Mouse (Mus musculus): ENCODE data around the gene Baz2a. TPM values are rescaled to one million over a fixed set of nuclear protein-coding genes. Genes with fewer than 3 reads are reported as not detected.

The Baz2a gene
- total RNA-seq, 4 experiments from 2014 or later = 11.3 to 13.9 (median 12.6) TPM

- peak; percentile 28 to 34 for DNase-seq (ENCODE audit: low spot score in 2 of 2)
Observed at GRCm38 (mm10) chr10:128175996-128176755, 84.8 kb downstream of the Baz2a start.

- no peak for DNase-seq (ENCODE audit: low spot score in 2 of 2)
Observed at GRCm38 (mm10) chr10:128177316-128177715, 85.9 kb downstream of the Baz2a start.

Small RNAs within 50 kb of the gene (microRNA-seq; reads per million reads assigned to microRNA genes)
- 14.1 reads per million, percentile 11 among the genes with 10 or more reads in this experiment for gene Mir677

Other genes starting within 250 kb of the Baz2a start
- not detected for gene Rdh19, start 241.6 kb upstream of the Baz2a start, total RNA-seq (2022)
- gene Rdh16f2, start 225.1 kb upstream of the Baz2a start, total RNA-seq (2022) = not detected
- gene Rdh7, start 202.8 kb upstream of the Baz2a start, total RNA-seq (2022) = under 1 TPM in 1 of 4 experiments, not detected in 3; 0.40 TPM
- not detected for gene Sdr9c7, start 193.1 kb upstream of the Baz2a start, total RNA-seq (2022)
- not detected for gene Hsd17b6, start 84.0 kb upstream of the Baz2a start, total RNA-seq (2022)
- gene Prim1, start 76.4 kb upstream of the Baz2a start, total RNA-seq (2022) = 1 to 10 TPM in 1 of 4 experiments, under 1 TPM in 3; 0.40 to 1.0 (median 0.45) TPM
- gene Naca, start 56.0 kb upstream of the Baz2a start, total RNA-seq (2022) = 100 to 1,000 TPM; 367 to 418 (median 380) TPM
- gene Ptges3, start 32.6 kb upstream of the Baz2a start, total RNA-seq (2022) = 10 to 100 TPM; 70.5 to 81.9 (median 74.5) TPM
- gene Atp5b, start 8.3 kb upstream of the Baz2a start, total RNA-seq (2022) = 1,000 to 10,000 TPM; 3,262 to 3,916 (median 3,403) TPM
- gene Rbms2, start 88.7 kb downstream of the Baz2a start, total RNA-seq (2022) = 10 to 100 TPM; 53.5 to 63.6 (median 60.7) TPM
- gene Gls2, start 102.9 kb downstream of the Baz2a start, total RNA-seq (2022) = under 1 TPM; 0.36 to 0.97 (median 0.58) TPM
- 10 to 100 TPM; 30.5 to 33.5 (median 32.4) TPM for gene Spryd4, start 120.2 kb downstream of the Baz2a start, total RNA-seq (2022)
- not detected for gene Mip, start 134.3 kb downstream of the Baz2a start, total RNA-seq (2022)
- 1 to 10 TPM; 1.4 to 1.9 (median 1.7) TPM for gene Timeless, start 140.5 kb downstream of the Baz2a start, total RNA-seq (2022)
- gene Apon, start 162.5 kb downstream of the Baz2a start, total RNA-seq (2022) = under 1 TPM in 1 of 4 experiments, not detected in 3; 0.21 TPM
- gene Apof, start 177.1 kb downstream of the Baz2a start, total RNA-seq (2022) = not detected
- gene Stat2, start 179.0 kb downstream of the Baz2a start, total RNA-seq (2022) = 1 to 10 TPM; 1.6 to 4.5 (median 2.4) TPM
- gene Il23a, start 207.2 kb downstream of the Baz2a start, total RNA-seq (2022) = not detected
- gene Pan2, start 211.8 kb downstream of the Baz2a start, total RNA-seq (2022) = 1 to 10 TPM; 2.6 to 3.9 (median 3.2) TPM
- gene Cnpy2, start 230.9 kb downstream of the Baz2a start, total RNA-seq (2022) = 10 to 100 TPM; 51.0 to 56.9 (median 52.2) TPM
- gene Cs, start 246.2 kb downstream of the Baz2a start, total RNA-seq (2022) = 100 to 1,000 TPM; 491 to 577 (median 541) TPM

All from gastrocnemius, adult 8-10 months (tissue).